Mouse (Mus musculus) heart, embryonic 11.5 days (tissue): Measurements from ENCODE around the gene Alkbh5. TPM values are rescaled to one million over a fixed set of nuclear protein-coding genes. Genes with fewer than 3 reads are reported as not detected.

Experiments
- ATAC-seq: fragments of 200-750 bp; cut with Nextera tagmentation; replicated peaks from 2 replicates; pipeline ENCODE4 v1.8.0; 2017; ENCODE audit warnings: moderate library complexity; ENCODE audit not compliant: insufficient number of reproducible peaks, low FRiP score, low TSS enrichment
- H3K27ac ChIP-seq: fragments of 300-500 bp; sonication (generic); 2 replicates; pipeline ENCODE4 v1.5.1; 2014; ENCODE audit warnings: mild to moderate bottlenecking, low read depth, low read length
- H3K27me3 ChIP-seq: fragments of 300-500 bp; sonication (generic); 2 replicates; pipeline ENCODE4 v1.6.1; 2014; ENCODE audit warnings: mild to moderate bottlenecking, low read length, mixed read lengths; ENCODE audit not compliant: control insufficient read depth, insufficient read depth
- H3K36me3 ChIP-seq: fragments of 300-500 bp; sonication (generic); 2 replicates; pipeline ENCODE4 v1.6.1; 2014; ENCODE audit warnings: mild to moderate bottlenecking, low read length, moderate library complexity, mixed read lengths; ENCODE audit not compliant: control insufficient read depth, insufficient read depth
- H3K4me1 ChIP-seq: fragments of 300-500 bp; sonication (generic); 2 replicates; pipeline ENCODE4 v1.6.1; 2014; ENCODE audit warnings: low read length; ENCODE audit not compliant: control insufficient read depth, insufficient read depth
- H3K4me2 ChIP-seq: fragments of 300-500 bp; sonication (generic); 2 replicates; pipeline ENCODE4 v1.6.1; 2014; ENCODE audit warnings: mild to moderate bottlenecking, moderate library complexity
- H3K4me3 ChIP-seq: fragments of 300-500 bp; sonication (generic); 2 replicates; pipeline ENCODE4 v1.5.1; 2014; ENCODE audit warnings: low read depth, low read length
- H3K9ac ChIP-seq: fragments of 300-500 bp; sonication (generic); 2 replicates; pipeline ENCODE4 v1.6.1; 2014; ENCODE audit warnings: mild to moderate bottlenecking, low read depth, low read length, moderate library complexity
- H3K9me3 ChIP-seq: fragments of 300-500 bp; sonication (generic); replicated peaks from 2 replicates; pipeline ENCODE4 v1.6.1; 2016; ENCODE audit warnings: low read length; ENCODE audit not compliant: control insufficient read depth
- WGBS: fragments of 180-500 bp; shearing (Covaris S2); extraction: QIAGEN DNeasy Blood & Tissue Kit; methylation state at CpG from one replicate; pipeline ENCODE4 v1.1.7; 2014; ENCODE audit not compliant: insufficient replicate concordance; 5-methylcytosine and 5-hydroxymethylcytosine counted together
- polyA plus RNA-seq: library from polyadenylated mRNA; unstranded; fragments of >200 nt; fragmentation: Nextera tagmentation; extraction: Ambion mirVana; gene quantifications from 2 replicates; pipeline ENCODE4 v1.2.1, GENCODE M21; 2014

Alkbh5 gene
- polyA plus RNA-seq, 1 experiment from 2014 or later = 35.0 TPM

DNA sequence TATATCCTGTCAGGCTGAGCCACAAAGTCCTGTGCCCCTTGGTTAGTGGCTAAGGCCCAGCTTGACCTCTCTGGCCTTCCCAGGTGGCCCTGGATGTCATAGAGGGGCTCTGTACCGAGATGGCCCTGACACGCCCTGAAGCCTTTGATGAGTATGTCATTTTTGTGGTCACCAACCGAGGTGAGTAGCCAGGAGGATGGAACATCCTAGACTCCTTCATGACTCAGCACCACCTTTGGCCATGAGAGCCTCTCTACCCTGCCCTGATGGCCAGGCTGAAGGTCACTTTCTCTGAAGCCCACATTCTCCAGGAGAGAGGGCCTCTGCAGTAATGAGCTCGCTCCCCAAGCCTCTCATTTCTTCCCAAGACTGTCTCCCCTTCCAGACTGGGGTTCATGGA lies 17.9 kb upstream of the Alkbh5 start:
- H3K4me3 ChIP-seq = no peak overlapping the region
- WGBS = 75% methylated on average over 4 of the region's 4 CpGs
- H3K9ac ChIP-seq = no peak overlapping the region
- no peaks in the 10 kb centered on the region for H3K36me3 ChIP-seq
- ATAC-seq = no peak
- H3K27me3 ChIP-seq = no peaks in the 10 kb centered on the region
- no peaks in the 10 kb centered on the region for H3K4me1 ChIP-seq
- H3K27ac ChIP-seq = no peak overlapping the region
- no peaks in the 10 kb centered on the region for H3K9me3 ChIP-seq
- no peak overlapping the region for H3K4me2 ChIP-seq

DNA sequence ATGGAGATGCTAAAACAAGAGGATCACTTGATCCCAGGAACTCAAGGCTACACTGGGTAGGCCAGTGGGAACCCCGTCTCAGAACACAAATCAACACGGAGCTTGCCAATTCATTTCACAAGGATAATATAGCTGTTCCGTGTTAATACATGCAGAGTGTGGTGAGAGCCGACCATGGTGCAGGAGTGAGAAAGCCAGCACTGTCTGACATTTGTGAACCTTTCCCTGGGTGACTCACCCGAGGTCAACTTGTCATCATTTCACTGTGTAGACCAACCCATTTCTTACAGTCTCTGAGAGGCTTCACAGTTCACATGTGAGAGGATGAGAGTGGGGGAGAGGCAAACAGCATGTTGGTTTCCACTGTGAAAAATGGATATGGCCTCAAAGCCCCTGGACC lies 14.2 kb upstream of the Alkbh5 start:
- Histone ChIP-seq H3K36me3 (no peaks in the 10 kb centered on the region), H3K9me3 (no peaks in the 10 kb centered on the region), H3K27me3 (no peaks in the 10 kb centered on the region), H3K27ac (no peak overlapping the region), H3K4me3 (no peak overlapping the region), H3K9ac (no peak overlapping the region), H3K4me1 (no peaks in the 10 kb centered on the region), H3K4me2 (no peak overlapping the region)
- no peak for ATAC-seq
- 68% methylated on average over 5 of the region's 5 CpGs for WGBS

- Histone ChIP-seq H3K4me1 (no peaks in the 10 kb centered on the region), H3K9me3 (no peaks in the 10 kb centered on the region), H3K9ac (no peak overlapping the region), H3K36me3 (no peaks in the 10 kb centered on the region), H3K4me3 (no peak overlapping the region), H3K4me2 (no peak overlapping the region), H3K27me3 (no peaks in the 10 kb centered on the region), H3K27ac (no peak overlapping the region)
- 79% methylated on average over 6 of the region's 6 CpGs for WGBS
- no peak for ATAC-seq
Measured at GRCm38 (mm10) chr11:60522661-60523365, 13.4 kb upstream of the Alkbh5 start.

DNA sequence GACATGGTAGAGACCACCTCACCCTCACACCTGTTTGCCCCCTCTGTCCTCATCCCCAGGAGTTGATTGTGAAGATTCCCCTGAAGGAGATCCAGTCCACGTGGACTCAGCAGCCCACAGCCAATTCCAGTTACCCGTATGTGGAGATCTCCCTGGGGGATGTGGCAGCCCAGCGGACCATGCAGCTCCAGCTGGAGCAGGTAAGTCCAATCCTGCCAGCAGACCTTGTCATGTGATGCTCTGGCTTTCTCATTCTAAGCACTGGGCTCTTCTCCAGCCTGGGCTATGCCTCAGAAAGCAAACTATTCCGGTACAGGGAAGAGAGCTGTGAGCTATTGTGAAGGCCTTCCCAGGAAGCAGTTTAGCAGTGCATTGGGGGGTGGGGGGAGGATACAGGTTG lies 9.7 kb upstream of the Alkbh5 start:
- Histone ChIP-seq H3K27ac (no peak overlapping the region), H3K9me3 (no peaks in the 10 kb centered on the region), H3K27me3 (no peaks in the 10 kb centered on the region), H3K4me1 (no peaks in the 10 kb centered on the region), H3K4me2 (no peak overlapping the region), H3K9ac (no peak overlapping the region), H3K4me3 (no peak overlapping the region), H3K36me3 (no peaks in the 10 kb centered on the region)
- no peak for ATAC-seq
- WGBS = 77% methylated on average over 4 of the region's 4 CpGs

- 85% methylated on average over 2 of the region's 2 CpGs for WGBS
- H3K9me3 ChIP-seq = no peaks in the 10 kb centered on the region
- no peaks in the 10 kb centered on the region for H3K27me3 ChIP-seq
- H3K4me2 ChIP-seq = no peak overlapping the region; the same call in 1 of the 2 replicates
- no peak overlapping the region; the same call in 1 of the 2 replicates for H3K9ac ChIP-seq
- no peak overlapping the region; the same call in 1 of the 2 replicates for H3K27ac ChIP-seq
- no peak for ATAC-seq
- H3K4me3 ChIP-seq = 0 out of 2 replicates have a peak overlapping the region, but pooled peaks have one; percentile 98
- H3K36me3 ChIP-seq = no peaks in the 10 kb centered on the region
- H3K4me1 ChIP-seq = peaks cover 14% of the 10 kb centered on the region
Measured at GRCm38 (mm10) chr11:60535676-60536075, 505 bp upstream of the Alkbh5 start.

GRCm38 (mm10) chr11:60536859-60537467 lies 782 bp downstream of the Alkbh5 start:
- no peaks in the 10 kb centered on the region for H3K27me3 ChIP-seq
- H3K36me3 ChIP-seq = no peaks in the 10 kb centered on the region
- peak; percentile 78 for ATAC-seq
- H3K27ac ChIP-seq = peak overlapping the region; percentile 100
- H3K9me3 ChIP-seq = no peaks in the 10 kb centered on the region
- under 1% methylated on average over 37 of the region's 37 CpGs for WGBS
- peak overlapping the region; percentile 98 for H3K4me3 ChIP-seq
- H3K4me1 ChIP-seq = peaks cover 21% of the 10 kb centered on the region
- H3K9ac ChIP-seq = peak overlapping the region; percentile 98
- H3K4me2 ChIP-seq = peak overlapping the region; percentile 80

GRCm38 (mm10) chr11:60537468-60538347 lies 1.5 kb downstream of the Alkbh5 start:
- Histone ChIP-seq H3K4me2 (peak overlapping the region; percentile 80), H3K9me3 (no peaks in the 10 kb centered on the region), H3K27ac (peak overlapping the region; percentile 100), H3K4me1 (peaks cover 23% of the 10 kb centered on the region), H3K27me3 (no peaks in the 10 kb centered on the region), H3K4me3 (peak overlapping the region; percentile 98), H3K9ac (peak overlapping the region; percentile 98), H3K36me3 (no peaks in the 10 kb centered on the region)
- peak; percentile 83 for ATAC-seq
- WGBS = under 1% methylated on average over 90 of the region's 91 CpGs

- Histone ChIP-seq H3K4me3 (peak overlapping the region; percentile 98), H3K9me3 (no peaks in the 10 kb centered on the region)
- WGBS = under 1% methylated on average over 93 of the region's 93 CpGs
Measured at GRCm38 (mm10) chr11:60538371-60539281, 2.4 kb downstream of the Alkbh5 start.

More at GRCm38 (mm10) chr11:60538371-60539281, 2.4 kb downstream of the Alkbh5 start:
- Histone ChIP-seq H3K27me3 (no peaks in the 10 kb centered on the region), H3K4me1 (peaks cover 24% of the 10 kb centered on the region), H3K9ac (peak overlapping the region; percentile 98), H3K27ac (peak overlapping the region; percentile 100), H3K36me3 (no peaks in the 10 kb centered on the region), H3K4me2 (peak overlapping the region; percentile 80)
- ATAC-seq = peak; percentile 24; the same call in 1 of the 2 replicates
